Mouse (Mus musculus): ENCODE results near the gene Amigo2.

GRCm38 (mm10) chr15:97252493-97253034 lies 5.5 kb upstream of the Amigo2 start:
- TF ChIP-seq CTCF (IDR thresholded peaks at IDR 0.05; ENCODE audit: control insufficient read depth, insufficient read depth, low read length): no peak
- no peak for TF ChIP-seq POLR2A (IDR thresholded peaks at IDR 0.05; ENCODE audit: borderline replicate concordance, control insufficient read depth, low read depth, low read length)
